Mouse (Mus musculus) MEL-GATA-1-ER (cell line): ENCODE measurements at regions not wholly inside any gene's neighbourhood (a gene's known extent, or its start where the extent isn't known, plus 50 kb on each side); places are given as distances from the start of the nearest gene placed in this dataset.
"Not testable (repeated sequence)": the region's sequence is repeated elsewhere in the genome, so short reads cannot be mapped to it uniquely, and the experiment has no call there.

ENCODE experiments used
- DNase-seq: peaks from one replicate; pipeline ENCODE4 v3.0.0-alpha.2; 2012; ENCODE audit warnings: low read depth; ENCODE audit errors: extremely low read depth

DNA sequence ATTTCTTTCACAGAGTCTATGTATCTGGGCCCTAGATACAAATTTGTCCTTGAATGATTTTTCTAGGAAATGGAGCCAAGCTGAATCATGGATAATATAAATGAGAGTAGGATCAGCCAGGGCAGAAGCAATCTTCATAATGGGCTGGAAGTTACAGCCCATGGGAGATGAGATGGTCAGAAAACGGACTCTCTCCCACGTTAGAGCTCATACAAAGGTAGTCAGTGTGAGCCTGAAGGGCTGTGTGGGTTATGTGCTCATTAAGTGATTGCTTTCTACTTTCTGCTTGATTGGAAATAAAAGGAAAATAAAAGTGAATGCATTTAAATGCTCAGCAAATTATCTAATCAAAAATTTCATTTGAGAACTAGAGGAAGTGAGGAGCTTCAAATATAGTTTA is 2017.1 kb upstream of the Pcdh20 start:
- DNase-seq: no peak

DNA sequence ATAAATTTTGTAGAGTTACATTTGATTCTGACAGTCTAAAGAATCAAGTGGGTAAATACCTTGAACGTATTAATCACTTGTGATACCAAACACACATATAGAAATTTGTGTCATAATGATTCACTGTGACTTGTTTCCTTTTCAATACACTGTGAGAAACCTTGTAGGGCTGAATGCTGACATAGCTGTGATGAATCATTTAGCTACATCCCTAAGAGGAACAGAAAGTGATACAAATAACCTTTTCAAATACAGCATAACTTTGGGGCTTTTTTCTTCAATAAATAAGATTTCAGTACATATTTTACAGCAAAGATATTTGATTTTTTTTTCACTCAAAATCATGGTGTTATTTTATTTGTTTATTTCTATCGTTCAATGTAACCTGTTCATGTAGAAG is 1976.8 kb upstream of the Pcdh20 start:
- DNase-seq: no peak

DNA sequence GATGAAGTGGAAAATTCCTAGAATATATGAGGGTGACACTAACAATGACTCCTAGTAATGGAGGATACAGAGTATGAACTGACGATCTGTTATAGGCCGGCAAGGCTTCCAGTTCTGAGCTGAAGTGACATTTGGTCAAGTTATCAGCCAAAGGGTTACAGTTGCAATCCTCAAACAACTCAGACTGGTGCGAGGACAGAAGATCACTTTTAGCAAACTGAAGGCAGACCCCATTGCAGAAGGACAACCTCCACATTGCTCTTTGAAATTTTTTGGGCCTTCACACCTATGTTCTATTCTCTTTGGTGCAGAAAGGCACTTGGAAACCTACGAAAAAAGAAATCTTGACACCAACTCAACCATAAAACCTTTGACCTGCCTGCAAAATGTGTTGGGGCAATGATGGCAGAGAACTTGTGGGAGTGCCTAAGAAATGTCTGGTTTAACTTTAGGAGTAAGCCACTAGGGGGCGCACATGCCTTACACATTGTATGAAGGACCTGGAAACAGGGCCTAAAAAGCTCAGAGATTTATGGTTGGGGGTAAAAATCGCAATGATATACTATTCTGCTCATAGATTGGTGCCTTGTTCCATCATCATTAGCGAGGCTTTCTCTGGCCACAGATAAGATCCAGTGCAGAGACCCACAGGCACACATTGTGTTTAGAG is 1961.8 kb upstream of the Pcdh20 start:
- peak; percentile 34 for DNase-seq

DNA sequence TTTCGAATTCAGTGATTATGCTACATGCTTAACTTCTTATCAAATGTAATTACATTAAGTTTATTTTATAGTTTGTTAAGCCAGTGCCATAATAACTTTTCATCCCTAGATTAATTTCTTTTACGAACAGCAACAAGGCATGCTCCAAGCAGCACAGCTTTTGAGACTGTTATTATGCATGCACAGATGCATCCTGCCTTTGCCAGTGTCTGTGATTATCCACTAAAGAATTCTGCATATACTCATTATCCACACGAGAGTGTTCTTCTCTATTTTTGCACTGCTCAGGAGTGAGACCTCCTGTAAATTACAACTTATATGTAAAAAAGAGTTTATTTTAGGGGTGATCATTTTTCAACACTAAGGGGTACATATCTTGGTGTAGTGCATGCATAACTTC is 1941.5 kb upstream of the Pcdh20 start:
- DNase-seq: no peak

DNA sequence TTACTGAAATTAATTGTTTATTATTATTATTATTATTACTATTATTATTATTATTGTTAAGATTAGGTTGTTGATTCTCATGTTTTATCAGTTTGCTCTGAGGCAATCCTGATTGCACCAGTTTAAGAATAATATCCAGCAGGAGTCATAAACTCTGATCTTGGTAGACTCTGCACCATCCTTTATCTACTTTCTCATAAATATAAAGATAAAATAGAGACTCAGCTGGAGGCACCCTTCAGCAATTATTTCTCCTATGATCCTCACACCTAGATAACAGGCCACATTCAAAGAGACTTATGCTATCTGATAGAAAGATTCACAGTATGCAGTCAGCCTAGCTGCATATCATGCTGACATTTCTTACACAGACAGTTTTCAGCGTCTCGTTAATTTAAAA is 1935.2 kb upstream of the Pcdh20 start:
- no peak for DNase-seq

DNA sequence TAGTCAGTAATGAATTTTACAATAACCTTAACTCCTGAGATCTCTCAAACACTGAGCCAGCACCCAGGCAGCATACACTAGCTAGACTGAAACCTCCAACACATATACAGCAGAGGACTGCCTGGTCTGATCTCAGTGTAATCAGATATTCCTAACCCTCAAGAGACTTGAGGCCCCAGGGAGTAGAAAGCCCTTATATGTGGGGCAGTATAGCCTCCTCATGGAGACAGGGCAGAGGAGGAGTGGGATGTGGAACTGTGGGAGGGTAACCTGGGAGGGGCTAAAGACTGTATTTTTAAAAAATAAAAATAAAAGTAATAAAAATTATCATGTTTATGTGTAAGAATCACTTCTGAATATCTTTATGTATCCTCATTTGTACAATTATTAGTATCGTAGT is 1934.3 kb upstream of the Pcdh20 start:
- DNase-seq: no peak

DNA sequence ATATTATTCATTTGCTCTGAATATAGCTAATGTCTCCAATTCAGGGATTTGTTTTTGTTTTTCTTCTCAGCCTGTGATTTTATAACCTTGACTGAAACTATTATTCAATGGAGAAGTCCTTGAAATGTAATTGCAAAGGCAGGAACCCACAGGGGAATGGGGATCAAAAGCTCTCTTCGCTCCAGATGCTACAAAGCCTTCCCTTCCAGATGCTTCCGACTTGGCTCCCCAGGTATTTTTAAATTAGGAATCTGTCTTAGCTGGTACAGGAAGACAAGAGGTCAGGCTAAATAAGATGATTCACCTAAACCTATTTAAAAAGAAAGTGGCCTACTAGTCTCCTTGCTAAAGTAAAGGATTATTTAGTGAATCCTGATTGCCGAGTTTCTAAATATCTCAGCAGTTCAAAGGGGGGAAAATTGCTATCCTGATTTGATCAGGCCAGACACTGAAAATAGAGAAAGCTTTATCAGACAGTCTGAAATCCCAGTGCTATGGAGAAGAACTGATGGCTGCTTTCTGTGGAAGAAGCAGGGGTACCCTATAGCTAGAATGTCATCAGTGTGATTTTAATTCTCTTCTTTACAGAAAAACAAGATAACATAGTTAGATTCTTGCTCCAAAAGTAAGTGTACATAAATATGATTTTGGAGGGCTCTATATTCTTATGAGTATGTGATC is 1896.2 kb upstream of the Pcdh20 start:
- DNase-seq: no peak

DNA sequence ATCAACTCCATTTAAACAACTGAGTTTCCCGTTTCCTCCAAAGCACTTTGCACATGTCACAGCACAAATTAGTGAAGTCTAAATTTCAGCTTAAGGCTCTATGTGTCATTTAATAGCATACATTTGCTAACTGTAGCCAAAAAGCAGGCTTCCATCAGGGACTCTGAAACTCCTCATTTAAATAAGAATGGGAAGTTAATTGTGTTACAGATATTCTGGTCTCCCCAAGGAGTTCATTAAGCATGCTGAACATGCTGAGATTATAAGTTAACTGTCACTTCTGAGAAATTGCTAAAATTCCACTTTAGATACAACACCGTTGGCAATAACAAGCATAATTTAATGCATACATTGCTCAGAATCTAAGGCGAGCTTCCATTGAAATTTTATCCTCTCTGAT is 1863.3 kb upstream of the Pcdh20 start:
- DNase-seq: no peak

DNA sequence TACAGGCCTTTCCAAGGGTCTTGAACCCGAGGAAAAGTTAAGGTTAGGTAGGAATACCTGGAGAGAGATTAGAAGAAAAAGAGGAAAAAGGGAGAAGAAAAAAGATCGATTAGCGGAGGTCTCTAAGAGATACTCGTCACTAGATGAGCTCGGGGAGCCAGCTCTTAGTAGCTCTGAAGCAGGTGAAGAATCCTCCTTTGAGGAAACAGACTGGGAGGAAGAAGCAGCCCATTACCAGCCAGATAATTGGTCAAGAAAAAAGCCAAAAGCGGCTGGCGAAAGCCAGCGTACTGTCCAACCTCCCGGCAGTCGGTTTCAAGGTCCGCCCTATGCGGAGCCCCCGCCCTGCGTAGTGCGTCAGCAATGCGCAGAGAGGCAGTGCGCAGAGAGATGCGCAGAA is 1824.3 kb upstream of the Pcdh20 start:
- DNase-seq: not testable (repeated sequence)

DNA sequence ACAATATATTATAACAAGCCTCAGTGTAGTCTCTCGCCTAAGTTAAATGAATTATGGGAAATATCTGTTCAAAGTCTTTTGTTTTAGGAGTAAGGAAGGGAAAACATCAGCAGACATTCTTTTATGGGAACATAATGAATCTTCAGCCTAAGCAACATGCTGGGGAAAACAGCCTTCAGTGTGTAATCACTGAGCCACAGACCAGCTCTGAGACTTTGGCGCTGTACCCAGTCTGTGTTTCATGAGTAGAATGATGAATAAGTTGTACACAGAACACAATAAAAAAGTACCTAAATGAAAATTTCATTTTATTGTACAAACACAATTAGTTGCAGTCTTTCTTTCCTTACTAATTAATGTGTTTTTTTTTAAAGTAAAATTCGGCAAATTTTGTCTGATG is 1774.8 kb upstream of the Pcdh20 start:
- DNase-seq: no peak

DNA sequence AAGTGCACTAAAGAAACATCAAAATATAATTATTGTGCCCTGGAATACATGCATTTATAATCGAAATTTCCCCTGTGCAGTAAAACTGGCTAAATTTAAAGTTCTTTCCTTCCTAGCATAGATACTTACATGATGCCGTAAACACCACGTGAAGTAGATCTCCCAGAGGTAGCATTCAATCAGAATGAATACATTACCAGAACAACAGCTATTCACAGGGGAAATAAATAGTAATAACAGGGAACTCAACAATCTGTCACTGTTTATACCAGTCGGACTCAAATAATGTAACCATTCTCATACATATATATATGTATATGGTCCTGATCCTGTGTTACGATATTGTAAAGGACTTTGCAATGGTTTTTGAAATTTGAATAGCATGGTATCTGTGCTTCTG is 1761.5 kb upstream of the Pcdh20 start:
- no peak for DNase-seq

DNA sequence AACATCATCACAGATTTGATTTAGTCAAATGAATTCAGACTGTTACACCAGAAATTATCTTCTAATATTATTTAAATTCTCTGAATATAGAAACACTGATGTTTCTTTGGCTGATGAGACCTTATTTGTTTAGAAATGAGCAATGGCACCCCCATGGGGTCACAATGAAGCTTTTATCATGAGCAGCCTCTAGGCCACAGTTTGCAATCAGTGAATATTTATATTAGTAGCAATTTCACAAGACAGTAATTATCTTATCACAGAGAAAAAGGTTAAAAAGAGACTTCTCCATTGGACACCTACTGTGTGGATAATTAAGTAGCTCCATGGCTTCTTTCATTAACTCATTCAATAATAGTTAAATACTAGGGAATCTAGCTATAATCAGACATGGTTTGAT is 1729.1 kb upstream of the Pcdh20 start:
- no peak for DNase-seq

DNA sequence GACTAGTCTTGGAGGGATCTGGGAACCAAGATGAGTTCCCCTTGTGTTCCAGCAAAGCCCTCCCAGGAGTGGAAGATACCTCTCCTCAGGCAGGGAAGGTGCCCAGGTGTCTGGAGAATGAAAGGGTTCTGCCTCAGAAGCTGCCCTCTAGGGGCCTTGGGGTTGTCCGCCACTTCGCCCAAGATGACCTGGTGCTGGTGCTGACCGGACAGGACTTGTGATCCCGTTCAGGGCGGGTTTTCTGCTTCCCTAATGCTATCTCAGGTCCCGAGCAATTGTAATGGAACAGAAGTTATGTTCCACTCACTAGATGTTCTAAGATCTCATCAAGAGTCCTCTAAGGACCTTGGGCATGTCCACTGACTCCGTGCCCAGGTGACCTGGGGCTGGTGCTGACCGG is 1726.6 kb upstream of the Pcdh20 start:
- no peak for DNase-seq

DNA sequence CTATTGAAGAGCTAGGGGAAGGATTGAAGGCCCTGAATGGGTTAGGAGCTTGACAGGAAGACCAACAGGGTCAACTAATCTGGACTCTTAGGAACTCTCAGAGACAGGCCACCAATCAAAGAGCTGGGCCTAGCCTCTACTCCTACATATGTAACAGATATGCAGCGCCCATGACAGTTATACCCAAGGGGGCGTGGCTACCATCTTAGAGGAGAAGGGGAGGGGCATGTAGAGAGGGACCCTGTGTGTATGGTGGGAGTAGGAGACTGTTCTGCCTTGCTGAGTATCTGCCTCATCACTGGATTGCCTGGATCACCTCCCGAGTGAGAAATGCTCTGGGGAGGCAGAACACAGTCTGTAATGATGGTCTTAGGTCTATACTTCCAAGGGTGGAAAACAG is 1701.5 kb upstream of the Pcdh20 start:
- DNase-seq: no peak
